Mouse (Mus musculus) lung, postnatal 0 days (tissue): ENCODE results near the gene Snrpf. TPM values are rescaled to one million over a fixed set of nuclear protein-coding genes. Genes with fewer than 3 reads are reported as not detected.

Experiments
- ATAC-seq: fragments of 200-750 bp; cut with Nextera tagmentation; 2 replicates; pipeline ENCODE4 v1.8.0; 2017; ENCODE audit warnings: moderate library complexity
- DNase-seq: peaks from one replicate; pipeline ENCODE4 v3.0.0-alpha.2; 2016; ENCODE audit warnings: low spot score
- H3K27ac ChIP-seq: fragments of 300-500 bp; sonication (generic); 2 replicates; pipeline ENCODE4 v1.5.1; 2014; ENCODE audit warnings: antibody characterized with exemption, mild to moderate bottlenecking, low read length, mixed read lengths
- H3K27me3 ChIP-seq: fragments of 300-500 bp; sonication (generic); replicated peaks from 2 replicates; pipeline ENCODE4 v1.6.1; 2014; ENCODE audit warnings: low read length, mixed read lengths; ENCODE audit not compliant: insufficient read depth
- H3K36me3 ChIP-seq: fragments of 300-500 bp; sonication (generic); 2 replicates; pipeline ENCODE4 v1.6.1; 2014; ENCODE audit warnings: low read length, mixed read lengths; ENCODE audit not compliant: insufficient read depth
- H3K4me1 ChIP-seq: fragments of 300-500 bp; sonication (generic); 2 replicates; pipeline ENCODE4 v1.6.1; 2014; ENCODE audit warnings: antibody characterized with exemption, low read depth, low read length, mixed read lengths; ENCODE audit not compliant: insufficient read depth
- H3K4me2 ChIP-seq: fragments of 300-500 bp; sonication (generic); replicated peaks from 2 replicates; pipeline ENCODE4 v1.6.1; 2014; ENCODE audit warnings: low read depth, mild to moderate bottlenecking, low read length, moderate library complexity, mixed read lengths
- H3K4me3 ChIP-seq: fragments of 300-500 bp; sonication (generic); 2 replicates; pipeline ENCODE4 v1.5.1; 2014; ENCODE audit warnings: low read depth, low read length
- H3K9ac ChIP-seq: fragments of 300-500 bp; sonication (generic); replicated peaks from 2 replicates; pipeline ENCODE4 v1.6.1; 2014; ENCODE audit warnings: low read depth, mild to moderate bottlenecking
- H3K9me3 ChIP-seq: fragments of 300-500 bp; sonication (generic); 2 replicates; pipeline ENCODE4 v1.6.1; 2016; ENCODE audit warnings: low read length, mixed read lengths
- CTCF ChIP-seq: IDR thresholded peaks from 2 replicates; pipeline ENCODE4 v1.5.1; 2016; ENCODE audit warnings: antibody characterized with exemption, mild to moderate bottlenecking
- EP300 ChIP-seq: IDR thresholded peaks from 2 replicates; pipeline ENCODE4 v1.6.1; 2016; ENCODE audit warnings: antibody characterized with exemption, mild to moderate bottlenecking, control low read depth
- WGBS: fragments of 180-500 bp; shearing (Covaris S2); extraction: QIAGEN DNeasy Blood & Tissue Kit; methylation state at CpG from one replicate; pipeline ENCODE4 v1.1.7; 2014; 5-methylcytosine and 5-hydroxymethylcytosine counted together
- polyA plus RNA-seq: library from polyadenylated mRNA; unstranded; fragments of >200 nt; fragmentation: Nextera tagmentation; extraction: Ambion mirVana; gene quantifications from 2 replicates; pipeline ENCODE4 v1.2.1, GENCODE M21; 2015

Gene Snrpf
- polyA plus RNA-seq, 1 experiment from 2014 or later, result 58.7 TPM

DNA sequence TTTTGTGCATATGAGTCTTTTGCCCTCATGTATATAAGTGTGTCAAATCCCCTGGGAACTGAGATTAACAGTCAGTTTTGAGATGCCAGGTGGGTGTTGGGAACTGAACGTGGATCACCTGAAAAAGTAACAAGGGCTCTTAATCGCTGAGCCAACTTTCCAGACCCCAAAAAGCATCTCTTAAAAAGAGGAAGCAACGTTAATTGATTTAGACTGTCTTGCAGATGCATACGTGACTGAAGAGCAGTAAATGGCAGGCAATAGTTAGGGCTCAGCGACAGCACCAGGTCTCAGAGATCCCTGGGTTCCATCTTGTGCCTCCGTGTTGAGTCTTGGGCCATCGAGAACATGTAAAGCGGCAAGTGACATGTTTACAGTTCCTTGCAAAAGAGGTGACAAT, 36.9 kb downstream of the Snrpf start:
- Histone ChIP-seq H3K27ac (no peak overlapping the region), H3K4me1 (no peaks in the 10 kb centered on the region), H3K4me2 (no peak overlapping the region), H3K36me3 (no peaks in the 10 kb centered on the region), H3K9ac (no peak overlapping the region), H3K4me3 (no peak overlapping the region), H3K9me3 (no peaks in the 10 kb centered on the region), H3K27me3 (no peaks in the 10 kb centered on the region)
- ATAC-seq (no peak), DNase-seq (no peak)
- TF ChIP-seq CTCF (no peak), EP300 (no peak)
- WGBS, result 75% methylated on average over 8 of the region's 8 CpGs

DNA sequence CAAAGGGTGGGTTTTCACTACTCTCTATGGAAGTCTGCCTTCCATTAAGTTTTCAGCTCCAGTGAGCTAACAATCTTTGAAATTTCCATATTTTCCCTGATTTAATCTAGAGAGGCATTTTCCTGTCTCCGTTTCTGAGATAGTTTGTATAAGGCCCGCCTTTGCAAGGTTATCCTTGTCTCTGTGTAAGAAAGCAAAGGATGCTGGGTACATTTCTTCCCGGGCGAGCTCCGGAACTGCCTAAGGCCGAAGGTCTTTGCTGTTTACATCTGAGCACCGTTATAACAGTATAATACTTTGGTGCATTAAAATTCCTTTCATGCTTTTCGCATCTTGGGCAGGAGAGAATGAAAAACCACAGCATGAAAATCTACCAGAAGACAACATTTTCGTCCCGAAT, 39.7 kb downstream of the Snrpf start:
- ATAC-seq (no peak), DNase-seq (no peak)
- Histone ChIP-seq H3K27ac (no peak overlapping the region), H3K9ac (no peak overlapping the region), H3K36me3 (no peaks in the 10 kb centered on the region), H3K27me3 (no peaks in the 10 kb centered on the region), H3K9me3 (no peaks in the 10 kb centered on the region), H3K4me1 (no peaks in the 10 kb centered on the region), H3K4me3 (no peak overlapping the region), H3K4me2 (no peak overlapping the region)
- TF ChIP-seq EP300 (no peak), CTCF (no peak)
- 53% methylated on average over 10 of the region's 10 CpGs for WGBS

- Histone ChIP-seq H3K4me3 (no peak overlapping the region), H3K4me1 (no peaks in the 10 kb centered on the region), H3K9me3 (no peaks in the 10 kb centered on the region), H3K27me3 (no peaks in the 10 kb centered on the region), H3K4me2 (no peak overlapping the region), H3K36me3 (no peaks in the 10 kb centered on the region), H3K27ac (no peak overlapping the region), H3K9ac (no peak overlapping the region)
- WGBS, result 13% methylated on average over 7 of the region's 7 CpGs
- DNase-seq, result peak; percentile 82
- no peak for TF ChIP-seq EP300
- peak; percentile 96 for TF ChIP-seq CTCF
- ATAC-seq, result peak; percentile 67
Measured at GRCm38 (mm10) chr10:93548991-93549390, 40.5 kb downstream of the Snrpf start.

- Histone ChIP-seq H3K27me3 (no peaks in the 10 kb centered on the region), H3K9ac (no peak overlapping the region), H3K9me3 (no peaks in the 10 kb centered on the region), H3K36me3 (no peaks in the 10 kb centered on the region), H3K4me3 (no peak overlapping the region), H3K4me2 (no peak overlapping the region), H3K27ac (no peak overlapping the region), H3K4me1 (no peaks in the 10 kb centered on the region)
- DNase-seq (no peak), ATAC-seq (no peak)
- TF ChIP-seq CTCF (no peak), EP300 (no peak)
- 87% methylated on average over 4 of the region's 4 CpGs for WGBS
Measured at GRCm38 (mm10) chr10:93547741-93548270, 41.7 kb downstream of the Snrpf start.

- Histone ChIP-seq H3K4me2 (no peak overlapping the region), H3K4me3 (no peak overlapping the region), H3K27ac (no peak overlapping the region), H3K27me3 (no peaks in the 10 kb centered on the region), H3K4me1 (peaks cover 4% of the 10 kb centered on the region; the same call in 1 of the 2 replicates), H3K9me3 (no peaks in the 10 kb centered on the region), H3K9ac (no peak overlapping the region), H3K36me3 (no peaks in the 10 kb centered on the region)
- WGBS, result 63% methylated on average over 5 of the region's 5 CpGs
- DNase-seq (no peak), ATAC-seq (no peak)
- TF ChIP-seq CTCF (no peak), EP300 (no peak)
Measured at GRCm38 (mm10) chr10:93544172-93544571, 45.3 kb downstream of the Snrpf start.

DNA sequence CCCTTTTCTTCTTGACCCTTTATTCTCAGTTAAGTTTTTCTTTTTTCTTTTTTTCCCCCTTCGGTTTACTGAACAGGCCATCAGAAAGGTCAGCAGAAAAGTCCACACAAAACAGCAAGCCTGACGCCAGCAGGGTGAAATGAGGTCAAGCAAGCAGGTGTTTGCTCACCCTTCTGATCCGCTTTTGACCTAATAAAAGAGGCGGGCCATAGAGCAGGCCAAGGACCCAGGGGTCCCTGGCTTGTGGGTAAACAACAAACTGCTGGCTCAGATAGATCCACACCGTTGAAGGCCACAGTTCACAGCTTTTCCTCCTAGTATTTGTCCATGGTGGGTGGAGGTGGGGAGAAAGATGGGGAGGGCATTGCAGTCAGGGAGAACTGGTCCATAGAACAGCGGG, 46.3 kb downstream of the Snrpf start:
- no peak overlapping the region for H3K4me2 ChIP-seq
- H3K4me3 ChIP-seq, result no peak overlapping the region
- H3K9ac ChIP-seq, result no peak overlapping the region
- H3K9me3 ChIP-seq, result no peaks in the 10 kb centered on the region
- TF ChIP-seq CTCF, result no peak
- no peak for TF ChIP-seq EP300
- H3K4me1 ChIP-seq, result peaks cover 4% of the 10 kb centered on the region; the same call in 1 of the 2 replicates
- ATAC-seq, result no peak
- DNase-seq, result no peak
- no peaks in the 10 kb centered on the region for H3K27me3 ChIP-seq
- no peaks in the 10 kb centered on the region for H3K36me3 ChIP-seq
- 61% methylated on average over 6 of the region's 6 CpGs for WGBS
- H3K27ac ChIP-seq, result no peak overlapping the region

GRCm38 (mm10) chr10:93542356-93542755, 47.1 kb downstream of the Snrpf start:
- H3K4me3 ChIP-seq, result no peak overlapping the region
- TF ChIP-seq CTCF, result no peak
- TF ChIP-seq EP300, result no peak
- no peaks in the 10 kb centered on the region for H3K27me3 ChIP-seq
- H3K36me3 ChIP-seq, result no peaks in the 10 kb centered on the region
- no peak overlapping the region for H3K4me2 ChIP-seq
- DNase-seq, result no peak
- WGBS, result 33% methylated on average over 4 of the region's 4 CpGs
- peaks cover 4% of the 10 kb centered on the region; the same call in 1 of the 2 replicates for H3K4me1 ChIP-seq
- no peak for ATAC-seq
- H3K27ac ChIP-seq, result no peak overlapping the region
- H3K9ac ChIP-seq, result no peak overlapping the region
- H3K9me3 ChIP-seq, result no peaks in the 10 kb centered on the region
